Mouse (Mus musculus): Measurements from ENCODE around the gene Otud7a.

GRCm38 (mm10) chr7:63455228-63455627 lies 10.7 kb downstream of the Otud7a start:
- TF ChIP-seq POLR2A (IDR thresholded peaks at IDR 0.05; ENCODE audit: insufficient read length, low read depth) (no peak), MYOG (IDR thresholded peaks at IDR 0.05; ENCODE audit: control insufficient read depth in 1 of 3, insufficient read depth in 1 of 3, insufficient read length in 2 of 3, low read depth in 2 of 3) (no peak), MAX (IDR thresholded peaks at IDR 0.05; ENCODE audit: low read depth) (no peak), REST (IDR thresholded peaks at IDR 0.05; ENCODE audit: insufficient read depth, insufficient read length) (no peak), CEBPB (IDR thresholded peaks at IDR 0.05; ENCODE audit: insufficient read depth, poor library complexity, severe bottlenecking) (no peak), TCF12 (IDR thresholded peaks at IDR 0.05; ENCODE audit: insufficient read depth, poor library complexity, severe bottlenecking) (no peak), TCF3 (IDR thresholded peaks at IDR 0.05; ENCODE audit: insufficient read length, low read depth) (no peak), USF1 (IDR thresholded peaks at IDR 0.05; ENCODE audit: low read depth) (no peak), E2F4 (IDR thresholded peaks at IDR 0.05; ENCODE audit: insufficient read depth) (no peak), POLR2AphosphoS2 (IDR thresholded peaks at IDR 0.05; ENCODE audit: insufficient read length, low read depth) (no peak), MYOD1 (IDR thresholded peaks at IDR 0.05; ENCODE audit: control insufficient read depth in 1 of 3, insufficient read length in 2 of 3, low read depth in 2 of 3) (no peak)

Data from myocyte (in vitro differentiated cells).